Mouse (Mus musculus) heart, postnatal 0 days (tissue): ENCODE results near the gene Taf3.

Experiments used
- CTCF ChIP-seq: IDR thresholded peaks from 2 replicates; pipeline ENCODE4 v1.5.1; 2016; ENCODE audit warnings: antibody characterized with exemption, control low read depth, low read depth
- EP300 ChIP-seq: IDR thresholded peaks from 2 replicates; pipeline ENCODE4 v1.6.1; 2016; ENCODE audit warnings: antibody characterized with exemption, low read depth

DNA sequence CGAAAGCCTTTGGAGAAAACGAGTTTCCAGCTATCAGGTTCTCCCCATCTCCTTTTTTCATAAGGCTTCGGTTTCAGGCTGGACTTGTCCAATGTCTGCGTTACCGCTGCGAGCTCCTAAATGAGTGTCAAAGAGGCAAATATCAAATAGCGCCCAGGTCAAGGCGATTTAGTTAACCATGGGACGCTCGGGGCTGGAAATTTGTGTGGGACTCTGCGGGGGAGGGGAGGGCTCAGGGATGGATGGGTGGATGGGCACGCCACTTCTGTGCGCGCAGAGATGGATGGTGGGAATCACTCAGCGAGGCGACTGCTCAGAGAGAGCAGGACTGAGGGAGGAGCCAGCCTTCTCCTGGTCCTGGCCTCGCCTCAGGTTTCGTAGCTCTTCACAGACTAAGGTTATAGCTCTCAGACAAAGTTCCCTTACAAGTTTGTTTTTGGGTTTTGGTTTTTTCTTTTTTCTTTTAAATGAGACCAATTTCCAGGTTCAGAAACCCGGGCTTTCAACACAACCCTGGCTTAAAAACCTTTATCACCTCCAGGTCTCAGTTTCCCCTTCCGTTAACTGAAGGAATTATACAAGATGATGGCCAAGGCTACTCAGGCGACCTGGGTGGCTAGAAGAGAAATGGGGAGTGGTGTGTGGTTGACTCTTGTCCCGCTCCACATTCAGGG is 152.2 kb downstream of the Taf3 start:
- TF ChIP-seq EP300 = no peak
- no peak for TF ChIP-seq CTCF
